Mouse (Mus musculus) forebrain, embryonic 14.5 days (tissue): ENCODE measurements around the gene Cntnap4. TPM values are rescaled to one million over a fixed set of nuclear protein-coding genes. Genes with fewer than 3 reads are reported as not detected.
A peak's percentile ranks its signal among the peaks of the same experiment; 100 is the strongest.

Source experiments
- ATAC-seq: fragments of 200-750 bp; cut with Nextera tagmentation; 2 replicates; pipeline ENCODE4 v1.8.0; 2017; ENCODE audit warnings: mild to moderate bottlenecking, moderate library complexity
- DNase-seq: peaks from one replicate; pipeline ENCODE4 v3.0.0-alpha.2; 2015; ENCODE audit warnings: low spot score
- H3K27ac ChIP-seq: fragments of 300-500 bp; sonication (generic); 2 replicates; pipeline ENCODE4 v1.5.1; 2014; ENCODE audit warnings: low read depth, mild to moderate bottlenecking, control low read depth, low read length, moderate library complexity
- H3K27me3 ChIP-seq: fragments of 300-500 bp; sonication (generic); replicated peaks from 2 replicates; pipeline ENCODE4 v1.6.1; 2014; ENCODE audit warnings: low read length, control low read depth, mixed read lengths; ENCODE audit not compliant: control insufficient read depth, insufficient read depth
- H3K36me3 ChIP-seq: fragments of 300-500 bp; sonication (generic); 2 replicates; pipeline ENCODE4 v1.6.1; 2014; ENCODE audit warnings: low read length, control low read depth; ENCODE audit not compliant: control insufficient read depth, insufficient read depth
- H3K4me1 ChIP-seq: fragments of 300-500 bp; sonication (generic); 2 replicates; pipeline ENCODE4 v1.6.1; 2014; ENCODE audit warnings: antibody characterized with exemption, low read length, control low read depth; ENCODE audit not compliant: control insufficient read depth, insufficient read depth
- H3K4me2 ChIP-seq: fragments of 300-500 bp; sonication (generic); 2 replicates; pipeline ENCODE4 v1.6.1; 2014; ENCODE audit warnings: mild to moderate bottlenecking, control low read depth, low read length
- H3K4me3 ChIP-seq: fragments of 300-500 bp; sonication (generic); 2 replicates; pipeline ENCODE4 v1.5.1; 2014; ENCODE audit warnings: low read depth, low read length, control low read depth
- H3K9ac ChIP-seq: fragments of 300-500 bp; sonication (generic); 2 replicates; pipeline ENCODE4 v1.6.1; 2014; ENCODE audit warnings: mild to moderate bottlenecking, low read length, control low read depth, moderate library complexity
- H3K9me3 ChIP-seq: fragments of 300-500 bp; sonication (generic); replicated peaks from 2 replicates; pipeline ENCODE4 v1.6.1; 2016; ENCODE audit warnings: low read length, control low read depth, mixed read lengths; ENCODE audit not compliant: control insufficient read depth
- WGBS: fragments of 180-500 bp; shearing (Covaris S2); extraction: QIAGEN DNeasy Blood & Tissue Kit; methylation state at CpG from one replicate; pipeline ENCODE4 v1.1.7; 2014; 5-methylcytosine and 5-hydroxymethylcytosine counted together
- polyA plus RNA-seq: library from polyadenylated mRNA; unstranded; fragments of >200 nt; fragmentation: Nextera tagmentation; extraction: Ambion mirVana; gene quantifications from 2 replicates; pipeline ENCODE4 v1.2.1, GENCODE M21; 2014

Gene Cntnap4
- polyA plus RNA-seq, 1 experiment from 2014 or later: 9.8 TPM

DNA sequence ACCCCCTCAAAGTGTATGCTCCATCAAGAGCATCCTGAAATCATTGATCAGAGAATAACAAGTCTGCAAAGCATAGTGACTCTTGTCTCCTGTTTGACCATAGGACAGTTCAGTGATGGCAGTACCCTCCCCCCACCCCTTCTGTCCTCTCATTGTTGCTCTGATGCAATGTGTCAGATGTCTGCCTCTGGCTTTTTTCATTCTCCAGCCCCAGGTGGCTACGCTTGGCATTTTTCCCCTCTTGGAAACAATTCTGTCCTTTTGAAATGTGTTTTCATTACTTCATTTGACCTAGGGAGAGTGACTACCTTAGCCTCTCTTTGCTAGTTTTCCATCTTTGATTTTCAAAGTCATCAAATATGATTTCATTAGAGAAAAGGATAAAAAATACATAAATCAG lies 104.8 kb downstream of the Cntnap4 start:
- Histone ChIP-seq H3K27me3 (no peaks in the 10 kb centered on the region), H3K27ac (no peak overlapping the region), H3K36me3 (no peaks in the 10 kb centered on the region), H3K4me3 (no peak overlapping the region), H3K4me1 (no peaks in the 10 kb centered on the region), H3K4me2 (no peak overlapping the region), H3K9ac (no peak overlapping the region), H3K9me3 (no peaks in the 10 kb centered on the region)
- WGBS: 74% methylated on average over 1 of the region's 1 CpGs
- ATAC-seq: no peak
- DNase-seq: no peak

DNA sequence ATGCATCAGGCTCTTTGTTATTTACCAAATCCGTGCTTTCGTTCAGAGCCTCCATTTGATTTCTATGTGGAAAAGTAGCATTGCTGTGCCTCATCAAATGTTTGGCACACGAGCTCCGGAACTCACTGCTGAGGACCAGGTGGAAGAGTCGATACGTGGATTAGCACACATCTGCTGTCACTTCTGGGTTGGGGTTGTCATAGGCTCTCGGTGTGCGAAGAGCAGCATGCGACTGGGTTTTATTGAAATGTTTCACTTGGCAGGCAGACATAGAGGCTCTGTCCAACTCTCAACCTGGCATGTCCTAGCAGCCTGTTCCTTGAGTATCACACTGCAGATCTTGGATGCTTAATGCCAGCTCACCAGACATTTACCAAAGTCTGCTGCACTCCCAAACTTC lies 111.9 kb downstream of the Cntnap4 start:
- H3K4me2 ChIP-seq: no peak overlapping the region
- 88% methylated on average over 9 of the region's 9 CpGs for WGBS
- no peak for ATAC-seq
- no peaks in the 10 kb centered on the region for H3K9me3 ChIP-seq
- H3K4me1 ChIP-seq: no peaks in the 10 kb centered on the region
- DNase-seq: no peak
- H3K27ac ChIP-seq: no peak overlapping the region
- H3K36me3 ChIP-seq: no peaks in the 10 kb centered on the region
- H3K27me3 ChIP-seq: no peaks in the 10 kb centered on the region
- H3K9ac ChIP-seq: no peak overlapping the region
- H3K4me3 ChIP-seq: no peak overlapping the region

DNA sequence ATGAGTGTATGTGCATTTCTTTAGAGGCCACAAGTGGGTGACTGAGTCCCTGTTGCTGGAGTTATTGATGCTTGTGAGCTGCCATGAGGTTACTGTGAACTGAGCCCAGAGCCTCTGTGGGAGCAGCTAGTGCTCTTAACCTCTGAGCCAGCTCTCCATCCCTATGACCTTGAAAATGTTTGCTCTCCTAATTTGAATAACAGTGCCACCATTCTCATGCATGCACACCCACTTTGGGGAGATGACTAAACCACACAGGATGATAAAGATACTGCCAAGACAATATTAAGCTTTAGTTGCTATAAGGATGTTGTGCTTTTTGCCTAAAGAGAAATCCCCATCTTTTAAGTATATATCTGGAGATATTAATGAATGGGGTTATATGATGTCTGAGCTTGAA lies 125.9 kb downstream of the Cntnap4 start:
- no peak overlapping the region for H3K4me3 ChIP-seq
- no peak overlapping the region for H3K4me2 ChIP-seq
- no peaks in the 10 kb centered on the region for H3K36me3 ChIP-seq
- DNase-seq (no peak), ATAC-seq (no peak)
- H3K27me3 ChIP-seq: no peaks in the 10 kb centered on the region
- no peaks in the 10 kb centered on the region for H3K9me3 ChIP-seq
- H3K27ac ChIP-seq: no peak overlapping the region
- no peaks in the 10 kb centered on the region for H3K4me1 ChIP-seq
- H3K9ac ChIP-seq: no peak overlapping the region

DNA sequence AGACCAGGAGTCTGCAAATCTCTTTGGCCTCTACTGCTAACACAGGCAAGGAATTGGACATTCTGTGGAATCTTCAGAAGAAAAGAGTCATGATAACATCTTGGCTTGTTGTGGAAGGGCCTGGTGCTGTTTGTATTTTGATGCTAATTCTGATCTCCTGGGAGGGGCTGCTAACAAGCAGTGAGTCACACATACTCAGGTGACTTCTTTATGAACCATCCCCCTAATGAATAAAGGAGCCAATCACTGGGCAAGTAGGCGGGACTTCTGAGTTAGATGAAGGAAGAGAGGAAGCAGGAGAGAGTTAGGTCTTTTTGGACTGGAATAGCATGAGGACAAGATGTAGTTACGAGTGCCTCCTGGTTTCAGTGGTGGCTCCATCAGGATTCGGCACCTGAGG lies 128.3 kb downstream of the Cntnap4 start:
- 82% methylated on average over 3 of the region's 3 CpGs for WGBS
- H3K4me2 ChIP-seq: no peak overlapping the region
- no peak for ATAC-seq
- H3K4me1 ChIP-seq: no peaks in the 10 kb centered on the region
- H3K4me3 ChIP-seq: no peak overlapping the region
- no peak overlapping the region for H3K9ac ChIP-seq
- no peaks in the 10 kb centered on the region for H3K27me3 ChIP-seq
- no peak for DNase-seq
- no peak overlapping the region for H3K27ac ChIP-seq
- no peaks in the 10 kb centered on the region for H3K36me3 ChIP-seq
- no peaks in the 10 kb centered on the region for H3K9me3 ChIP-seq

DNA sequence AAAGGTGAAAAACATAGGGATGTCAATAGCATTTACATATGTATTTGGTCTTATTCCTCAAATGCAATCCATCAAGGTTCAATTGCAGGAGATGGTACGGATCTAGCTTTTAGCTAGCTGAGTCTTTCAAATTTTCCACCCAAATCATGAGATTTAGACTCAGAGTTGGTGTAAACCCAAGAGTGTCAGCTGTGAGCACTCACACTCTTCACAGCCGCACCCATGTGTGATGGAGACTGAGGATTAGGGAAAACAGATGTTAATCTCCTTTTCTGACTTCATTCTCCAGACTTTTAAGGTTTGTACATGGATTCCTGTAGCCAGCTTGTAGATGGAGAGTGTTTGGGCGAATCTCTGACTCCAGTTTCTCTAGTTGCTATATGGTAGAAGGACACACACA lies 147.1 kb downstream of the Cntnap4 start:
- ATAC-seq: no peak
- no peak overlapping the region for H3K4me2 ChIP-seq
- no peaks in the 10 kb centered on the region for H3K27me3 ChIP-seq
- no peak overlapping the region for H3K27ac ChIP-seq
- 69% methylated on average over 3 of the region's 3 CpGs for WGBS
- DNase-seq: no peak
- H3K4me3 ChIP-seq: no peak overlapping the region
- H3K36me3 ChIP-seq: no peaks in the 10 kb centered on the region
- H3K4me1 ChIP-seq: no peaks in the 10 kb centered on the region
- H3K9ac ChIP-seq: no peak overlapping the region
- no peaks in the 10 kb centered on the region for H3K9me3 ChIP-seq

GRCm38 (mm10) chr8:112724918-112725317 lies 155.1 kb downstream of the Cntnap4 start:
- Histone ChIP-seq H3K36me3 (no peaks in the 10 kb centered on the region), H3K4me2 (no peak overlapping the region), H3K27me3 (no peaks in the 10 kb centered on the region), H3K4me3 (no peak overlapping the region), H3K9me3 (no peaks in the 10 kb centered on the region), H3K4me1 (no peaks in the 10 kb centered on the region), H3K9ac (no peak overlapping the region), H3K27ac (no peak overlapping the region)
- DNase-seq (no peak), ATAC-seq (no peak)
- 90% methylated on average over 9 of the region's 9 CpGs for WGBS

- H3K4me2 ChIP-seq: no peak overlapping the region
- no peaks in the 10 kb centered on the region for H3K4me1 ChIP-seq
- H3K27me3 ChIP-seq: no peaks in the 10 kb centered on the region
- H3K9me3 ChIP-seq: no peaks in the 10 kb centered on the region
- H3K36me3 ChIP-seq: no peaks in the 10 kb centered on the region
- H3K27ac ChIP-seq: no peak overlapping the region
- ATAC-seq (no peak), DNase-seq (no peak)
- WGBS: 88% methylated on average over 15 of the region's 15 CpGs
- no peak overlapping the region for H3K9ac ChIP-seq
- no peak overlapping the region for H3K4me3 ChIP-seq
Observed at GRCm38 (mm10) chr8:112730583-112731432, 161.0 kb downstream of the Cntnap4 start.

GRCm38 (mm10) chr8:112735575-112735974 lies 165.7 kb downstream of the Cntnap4 start:
- H3K9ac ChIP-seq: no peak overlapping the region
- ATAC-seq (no peak), DNase-seq (peak; percentile 33)
- H3K27me3 ChIP-seq: no peaks in the 10 kb centered on the region
- no peaks in the 10 kb centered on the region for H3K4me1 ChIP-seq
- H3K27ac ChIP-seq: no peak overlapping the region
- no peak overlapping the region for H3K4me2 ChIP-seq
- H3K4me3 ChIP-seq: no peak overlapping the region
- no peaks in the 10 kb centered on the region for H3K36me3 ChIP-seq
- WGBS: 82% methylated on average over 3 of the region's 3 CpGs
- H3K9me3 ChIP-seq: no peaks in the 10 kb centered on the region

- Histone ChIP-seq H3K27ac (no peak overlapping the region), H3K9ac (no peak overlapping the region), H3K4me3 (no peak overlapping the region), H3K9me3 (no peaks in the 10 kb centered on the region), H3K4me2 (no peak overlapping the region), H3K36me3 (no peaks in the 10 kb centered on the region), H3K4me1 (no peaks in the 10 kb centered on the region), H3K27me3 (no peaks in the 10 kb centered on the region)
- DNase-seq (no peak), ATAC-seq (no peak)
- WGBS: 96% methylated on average over 4 of the region's 4 CpGs
Observed at GRCm38 (mm10) chr8:112743331-112743730, 173.5 kb downstream of the Cntnap4 start.
